Mouse (Mus musculus) kidney, adult 2 months (tissue): ENCODE data around the gene Serpinb9.

Experiments
- CTCF ChIP-seq: fragments of 200-500 bp; conservative IDR thresholded peaks from 2 replicates; pipeline ENCODE4 v1.5.1; 2011; ENCODE audit warnings: low read depth, mild to moderate bottlenecking, control low read depth, low read length, moderate library complexity, mixed read lengths; ENCODE audit not compliant: insufficient read depth, insufficient read length
- POLR2A ChIP-seq: fragments of 200-500 bp; IDR thresholded peaks from one replicate; pipeline ENCODE4 v1.6.1; 2011; ENCODE audit warnings: low read depth, low read length, control low read depth

GRCm38 (mm10) chr13:33022371-33022770, 19.3 kb downstream of the Serpinb9 start:
- TF ChIP-seq CTCF = no peak
- TF ChIP-seq POLR2A = no peak
